Mouse (Mus musculus): ENCODE data around the gene Ylpm1.

- TF ChIP-seq POLR2A (IDR thresholded peaks at IDR 0.05; ENCODE audit: borderline replicate concordance, extremely low read depth, low read depth, low read length) (no peak), CTCF (IDR thresholded peaks at IDR 0.05; ENCODE audit: insufficient read depth, low read length) (no peak)
Measured at GRCm38 (mm10) chr12:85077100-85077499, 81.0 kb downstream of the Ylpm1 start.
